Mouse (Mus musculus): ENCODE results near the gene Syne1.

DNA sequence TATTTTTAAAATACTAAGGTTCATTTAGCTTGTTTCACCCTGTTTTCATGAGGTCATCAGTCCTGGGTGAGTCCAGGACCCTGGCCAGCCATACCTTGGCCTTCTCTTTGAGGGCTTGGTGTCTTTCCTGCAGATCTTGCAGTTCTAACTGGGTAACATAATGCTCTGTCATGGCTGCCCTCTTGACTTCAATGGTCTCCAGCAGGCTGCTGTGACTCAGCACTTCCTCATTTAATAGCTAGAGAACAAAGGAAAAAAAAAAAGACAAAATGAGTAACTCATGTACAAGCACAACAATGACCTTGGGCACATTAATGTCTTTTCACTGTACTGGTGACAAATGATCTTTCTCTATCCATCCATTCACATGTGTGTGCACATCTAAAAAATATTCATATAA, 294.6 kb downstream of the Syne1 start:
- TF ChIP-seq EP300 (optimal IDR thresholded peaks at IDR 0.05) (no peak), CTCF (IDR thresholded peaks at IDR 0.05; ENCODE audit: low read depth) (no peak)
